Mouse (Mus musculus): ENCODE results near the gene Sept8. TPM values are rescaled to one million over a fixed set of nuclear protein-coding genes. Genes with fewer than 3 reads are reported as not detected.
A peak's percentile ranks its signal among the peaks of the same experiment; 100 is the strongest.
"Not testable (repeated sequence)": the region's sequence is repeated elsewhere in the genome, so short reads cannot be mapped to it uniquely, and the experiment has no call there.

Gene Sept8
- total RNA-seq, 4 experiments from 2014 or later = 248 to 260 (median 255) TPM

DNA sequence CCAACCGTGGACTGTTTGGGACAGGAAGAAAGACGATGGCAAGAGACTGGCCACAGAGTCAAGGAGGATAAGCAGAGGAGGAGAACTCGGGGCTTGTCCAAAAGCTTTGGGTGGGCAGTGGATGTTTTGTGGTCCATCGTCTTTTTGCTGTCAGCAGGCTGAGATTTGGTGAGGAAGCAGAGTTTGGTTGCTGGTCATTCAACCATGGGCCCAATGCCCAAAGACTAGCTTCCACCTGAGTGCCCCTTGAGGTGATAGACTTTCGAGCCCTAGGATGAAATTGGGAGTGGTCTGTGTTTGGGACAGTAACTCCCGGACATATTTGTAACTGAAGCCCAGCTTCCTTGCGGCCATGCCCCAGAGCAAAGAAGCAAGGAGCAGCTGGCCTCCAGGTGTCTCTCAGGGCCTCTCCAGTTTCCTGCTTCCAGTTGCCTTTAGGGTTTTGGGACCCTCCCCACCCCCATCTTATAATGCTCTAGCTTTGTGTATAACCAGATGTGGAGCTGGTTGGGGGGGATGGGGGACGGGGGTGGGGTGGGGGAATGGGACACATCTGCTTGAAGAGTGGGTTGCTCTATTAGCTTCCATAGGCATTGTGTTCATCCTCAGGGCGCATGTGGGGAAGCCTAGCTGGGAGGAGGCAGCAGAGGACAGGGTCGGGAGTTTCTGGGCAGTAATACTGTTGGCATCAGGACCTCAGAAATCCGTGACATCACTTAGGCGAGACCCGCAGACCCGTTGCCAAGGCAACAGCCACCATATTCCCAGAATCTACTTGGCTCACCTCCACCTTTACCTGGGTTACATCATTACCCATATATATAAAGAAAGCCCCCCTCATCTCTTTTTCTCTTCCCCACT, 4.7 kb downstream of the Sept8 start:
- DNase-seq (ENCODE audit: low spot score in 2 of 2) = no peak

DNA sequence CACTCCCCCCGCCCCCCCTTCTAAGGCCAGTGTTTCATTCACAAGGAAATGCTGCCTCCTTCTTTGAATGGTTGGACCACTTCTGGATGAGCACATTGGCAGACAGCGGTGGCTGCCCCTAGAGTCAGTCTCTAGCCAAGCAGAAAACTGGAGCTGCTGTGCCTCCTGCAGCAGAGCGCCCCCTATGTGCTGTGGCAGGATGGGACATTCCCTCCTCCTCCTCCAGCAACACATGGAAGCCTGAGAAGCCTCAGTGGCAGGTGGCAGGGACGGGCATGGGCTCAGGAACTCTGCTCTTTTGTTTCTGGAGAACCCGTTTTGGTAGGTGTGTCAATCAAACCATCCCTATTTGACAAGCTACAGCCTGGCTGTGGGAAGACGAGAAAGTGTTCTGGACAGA, 5.8 kb downstream of the Sept8 start:
- DNase-seq (ENCODE audit: low spot score in 2 of 2) = no peak

DNA sequence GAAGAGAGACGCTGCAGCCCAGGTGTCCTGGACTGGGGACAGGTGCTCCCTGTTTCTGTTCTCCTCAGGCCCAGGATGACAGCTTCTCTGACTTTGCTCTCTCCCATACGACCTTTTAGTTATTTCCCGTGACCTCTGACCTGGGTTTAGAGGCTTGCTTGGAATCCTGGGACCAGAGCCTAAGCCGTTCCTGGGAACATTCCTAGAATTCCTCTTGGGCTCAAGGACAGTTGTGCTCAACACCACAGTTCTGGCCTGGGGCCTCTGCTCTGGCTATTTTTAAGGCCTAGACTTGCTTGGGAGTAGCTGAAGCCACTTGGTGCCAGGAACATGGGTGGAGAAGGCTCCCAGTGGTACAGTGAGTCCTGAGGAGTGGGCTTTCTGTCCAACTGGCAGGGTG, 6.4 kb downstream of the Sept8 start:
- DNase-seq (ENCODE audit: low spot score in 2 of 2) = no peak

DNA sequence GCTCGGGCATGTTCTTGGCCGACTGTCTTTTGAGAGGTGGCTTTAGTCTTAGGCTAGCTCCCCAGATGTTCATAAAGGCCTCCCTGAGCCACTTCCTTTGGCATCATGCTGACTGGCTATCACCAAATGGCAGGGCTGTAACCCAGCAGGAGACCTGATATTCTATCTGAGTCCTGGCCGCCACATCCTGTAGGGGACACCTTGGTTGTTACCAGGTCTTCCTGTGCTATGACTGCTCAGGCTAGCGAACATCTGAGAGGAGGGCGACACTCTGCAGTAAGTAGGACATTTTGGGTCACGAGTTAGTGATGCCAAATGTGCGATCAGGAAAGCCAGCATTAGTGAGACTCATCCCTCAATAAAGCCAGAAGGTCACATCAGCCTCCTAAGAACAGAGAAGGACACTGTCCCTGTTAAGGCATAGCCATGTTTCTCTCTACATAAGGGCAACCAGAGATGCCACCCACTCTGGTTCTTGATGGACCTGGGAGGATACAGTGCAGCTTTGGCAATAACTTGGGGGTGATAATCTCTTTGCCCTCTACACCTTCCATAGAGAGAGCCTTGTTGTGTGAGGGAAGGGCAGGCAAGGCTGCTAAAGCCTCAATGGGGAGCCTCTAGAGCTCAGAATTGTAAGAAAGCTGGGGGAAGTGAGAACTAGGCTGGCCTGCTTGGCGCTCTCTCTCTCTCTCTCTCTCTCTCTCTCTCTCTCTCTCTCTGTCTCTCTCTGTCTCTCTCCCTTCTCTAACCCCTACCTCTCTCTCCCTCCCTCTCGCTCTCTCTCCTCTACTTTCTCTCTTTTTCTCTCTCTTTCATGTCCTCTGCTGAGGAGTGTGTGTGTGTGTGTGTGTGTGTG, 9.6 kb downstream of the Sept8 start:
- DNase-seq (ENCODE audit: low spot score in 2 of 2) = no peak

DNA sequence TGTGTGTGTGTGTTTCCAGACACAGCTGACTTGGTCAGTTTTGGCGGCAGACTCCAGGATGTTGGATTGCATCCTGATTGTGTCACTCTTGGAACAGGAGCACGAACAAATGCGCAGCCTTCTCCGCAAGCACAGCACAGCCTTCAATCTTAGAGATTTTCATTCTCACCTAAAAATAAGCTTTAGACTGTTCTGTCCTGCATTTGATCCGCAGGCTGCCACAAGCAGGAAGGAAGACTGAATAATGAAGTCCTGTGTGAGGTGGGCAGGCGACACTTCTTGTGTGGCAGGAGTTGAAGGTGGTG, 10.1 kb downstream of the Sept8 start:
- peak in 1 of 2 experiments; percentile 53 for DNase-seq (ENCODE audit: low spot score in 2 of 2)

DNA sequence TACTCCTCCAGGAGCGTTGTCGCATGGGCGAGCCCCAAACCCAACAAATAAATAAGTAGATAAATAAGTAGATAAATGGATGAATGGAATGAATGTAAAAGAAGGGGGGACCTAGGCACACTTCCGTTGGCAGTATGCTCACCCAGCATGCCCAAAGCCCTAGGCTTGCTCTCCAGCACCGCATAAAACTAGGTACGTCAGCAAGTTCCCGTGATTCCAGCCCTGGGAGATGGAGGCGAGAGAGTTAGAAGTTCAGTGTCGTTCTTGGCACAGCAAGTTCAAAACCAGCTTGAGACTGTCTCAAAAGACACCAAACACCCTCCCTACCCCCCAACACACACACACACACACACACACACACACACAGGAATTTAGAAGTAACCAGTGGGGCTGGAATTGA, 10.9 kb downstream of the Sept8 start:
- DNase-seq (ENCODE audit: low spot score in 2 of 2) = no peak

DNA sequence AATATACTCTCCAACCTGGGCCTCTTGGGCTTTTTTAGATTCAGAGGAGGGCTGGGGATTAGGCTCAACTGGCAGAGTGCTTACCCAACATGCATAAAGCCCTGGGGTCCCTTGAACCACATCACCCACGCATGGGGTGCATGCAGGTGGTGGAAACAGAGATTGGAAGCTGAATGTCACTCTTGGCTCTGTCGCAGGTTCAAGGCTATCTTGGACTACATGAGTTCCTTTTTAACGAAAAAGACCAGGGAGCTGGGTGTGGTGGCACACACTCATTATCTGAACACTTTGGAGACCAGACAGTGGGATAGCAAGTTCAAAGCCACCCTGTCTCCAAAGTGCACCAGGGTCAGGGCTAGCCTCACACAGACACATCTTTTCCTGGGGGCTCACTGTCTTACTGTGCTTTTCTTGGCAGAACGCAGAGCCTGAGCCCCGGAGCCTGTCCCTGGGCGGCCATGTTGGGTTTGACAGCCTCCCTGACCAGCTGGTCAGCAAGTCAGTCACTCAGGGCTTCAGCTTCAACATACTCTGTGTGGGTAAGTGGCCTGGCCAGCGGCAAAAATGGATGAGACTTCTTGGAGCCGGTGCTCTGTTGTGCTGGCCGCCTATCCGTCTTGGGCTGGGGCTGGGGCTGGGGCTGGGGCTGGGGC, 12.6 kb downstream of the Sept8 start:
- no peak for DNase-seq (ENCODE audit: low spot score in 2 of 2)

DNA sequence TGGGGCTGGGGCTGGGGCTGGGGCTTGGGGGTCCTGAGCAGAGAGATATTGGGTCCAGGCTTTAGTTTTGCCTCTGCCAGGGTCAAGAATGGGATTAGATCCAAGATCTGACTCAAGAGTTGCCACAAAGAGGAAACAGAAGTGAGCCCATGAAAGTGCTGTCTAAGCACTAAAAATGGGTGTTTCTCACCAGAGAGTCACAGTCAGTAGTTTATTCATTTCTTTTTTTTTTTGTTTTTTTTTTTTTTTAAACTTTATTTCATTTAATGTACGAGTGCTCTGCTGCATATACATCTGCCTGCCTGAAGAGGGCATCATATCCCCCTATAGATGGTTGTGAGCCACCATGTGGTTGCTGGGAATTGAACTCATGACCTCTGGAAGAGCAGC, 13.2 kb downstream of the Sept8 start:
- no peak for DNase-seq (ENCODE audit: low spot score in 2 of 2)

DNA sequence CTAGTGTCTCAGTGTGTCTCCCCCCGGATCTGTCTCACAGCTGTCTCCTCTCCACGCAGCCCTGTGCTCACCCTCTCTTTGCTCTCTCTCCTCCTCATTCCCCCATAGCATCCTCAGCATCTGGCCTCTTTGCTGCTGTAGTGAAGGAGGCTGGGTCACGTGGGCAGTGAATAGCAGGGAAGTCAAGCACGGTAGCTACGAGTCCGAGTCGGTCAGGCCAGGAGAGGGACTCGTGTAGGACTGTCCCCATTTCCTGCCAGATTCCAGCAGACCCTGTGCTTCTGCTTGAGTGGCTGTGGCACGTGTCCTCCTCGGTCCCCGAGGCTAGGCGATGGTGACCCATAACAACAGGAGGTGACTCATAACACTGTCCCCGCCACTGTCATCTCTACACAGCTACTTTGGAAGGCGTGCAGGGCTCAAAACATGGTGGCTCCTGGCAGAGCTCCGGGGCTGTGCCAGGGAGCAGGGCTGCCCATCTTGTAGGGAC, 20.0 kb downstream of the Sept8 start:
- DNase-seq (ENCODE audit: low spot score in 2 of 2) = no peak

DNA sequence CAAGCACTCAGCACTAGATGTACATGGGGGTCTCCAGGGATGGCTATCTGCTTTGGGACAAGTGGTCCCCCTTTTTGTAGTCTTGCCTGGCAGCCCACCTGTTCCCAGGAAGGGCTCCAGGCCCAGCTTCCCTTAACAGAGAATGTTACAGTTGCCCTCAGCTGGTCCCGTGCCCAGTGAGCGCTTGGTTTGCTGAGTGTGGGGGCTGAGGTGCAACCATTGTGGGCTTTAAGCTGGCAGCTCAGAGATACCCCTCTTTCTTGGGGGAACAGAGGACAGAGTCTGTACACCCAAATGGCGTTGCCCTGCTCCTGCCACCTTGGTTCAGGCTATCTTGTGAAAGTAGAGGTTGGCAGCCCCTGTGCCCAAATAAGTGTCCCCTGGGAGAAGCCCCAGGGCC, 21.3 kb downstream of the Sept8 start:
- no peak for DNase-seq (ENCODE audit: low spot score in 2 of 2)

DNA sequence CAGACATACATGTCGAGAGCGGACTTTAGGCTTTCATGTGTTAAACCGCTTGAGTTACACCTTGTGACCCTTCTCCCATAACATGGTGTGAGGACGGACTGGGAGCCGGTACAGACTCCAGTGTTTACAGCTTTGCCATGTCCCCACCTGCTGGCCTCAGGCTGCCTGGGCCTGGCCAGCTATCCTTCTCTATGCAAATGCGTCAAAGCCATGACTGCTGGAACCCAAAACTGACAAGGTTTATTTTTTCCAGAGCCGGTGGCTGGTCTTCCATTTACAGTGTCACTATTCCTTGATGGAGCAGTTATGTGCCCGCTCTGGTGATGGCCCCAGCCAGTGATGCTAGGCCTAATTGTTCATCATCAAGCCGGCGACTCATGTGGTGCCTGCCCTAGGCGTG, 22.2 kb downstream of the Sept8 start:
- no peak for DNase-seq (ENCODE audit: low spot score in 2 of 2)

DNA sequence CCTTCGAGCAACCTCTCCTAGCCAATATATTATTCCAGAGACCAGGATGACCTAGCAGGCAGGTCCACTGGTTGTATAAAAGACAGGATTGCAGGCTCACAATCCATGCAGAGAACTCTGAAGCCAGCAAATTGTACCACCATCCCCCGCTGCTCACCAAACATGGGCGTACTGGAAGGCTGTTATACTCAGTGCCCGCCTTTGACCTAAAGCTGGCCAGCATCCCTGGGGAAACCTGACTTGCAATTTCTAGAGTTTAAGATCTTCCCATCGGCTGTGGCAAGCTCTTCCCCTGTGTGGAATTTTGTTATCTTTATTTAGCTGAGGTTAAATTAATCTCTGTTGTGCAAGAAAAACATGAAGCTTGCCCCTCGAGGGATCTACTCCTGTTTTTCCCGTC, 24.0 kb downstream of the Sept8 start:
- no peak for DNase-seq (ENCODE audit: low spot score in 2 of 2)

DNA sequence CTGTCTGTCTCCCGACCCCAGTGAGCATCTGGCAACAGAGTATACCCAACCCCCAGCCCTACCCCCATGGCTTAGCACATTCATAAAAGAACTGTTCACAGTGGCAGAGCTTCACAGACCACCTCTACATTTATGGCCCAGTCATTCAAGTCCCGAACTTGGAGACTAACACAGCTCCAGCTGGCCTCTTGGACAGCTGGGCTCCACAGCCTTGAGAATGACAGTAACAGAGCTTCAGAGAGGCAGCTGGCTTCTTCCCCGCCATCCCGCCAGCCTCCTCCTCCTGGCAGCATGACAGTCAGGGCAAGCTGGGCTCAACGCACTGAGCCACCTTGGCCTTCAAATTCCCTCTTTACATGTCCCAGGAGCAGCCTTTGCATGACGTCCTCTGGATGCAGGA, 27.2 kb downstream of the Sept8 start:
- no peak for DNase-seq (ENCODE audit: low spot score in 2 of 2)

DNA sequence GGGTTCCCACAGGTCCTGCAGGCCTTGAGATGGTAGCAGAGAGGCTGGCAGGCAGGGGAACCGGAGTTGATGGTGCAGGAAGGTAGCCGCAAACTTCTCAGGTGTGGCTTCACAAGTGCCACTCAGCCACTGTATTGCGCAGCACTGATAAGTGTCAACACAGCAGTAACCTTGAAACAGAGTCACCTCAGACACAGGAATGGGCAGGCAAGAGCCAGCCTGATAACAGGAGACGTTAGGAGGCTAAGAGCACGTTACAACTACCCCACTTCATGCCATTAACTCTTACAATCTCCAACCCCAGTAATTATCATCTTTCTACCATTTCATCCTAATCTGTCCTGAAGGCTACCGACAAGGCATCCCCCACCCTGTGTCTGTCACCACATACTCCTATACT, 28.5 kb downstream of the Sept8 start:
- no peak for DNase-seq (ENCODE audit: low spot score in 2 of 2)

DNA sequence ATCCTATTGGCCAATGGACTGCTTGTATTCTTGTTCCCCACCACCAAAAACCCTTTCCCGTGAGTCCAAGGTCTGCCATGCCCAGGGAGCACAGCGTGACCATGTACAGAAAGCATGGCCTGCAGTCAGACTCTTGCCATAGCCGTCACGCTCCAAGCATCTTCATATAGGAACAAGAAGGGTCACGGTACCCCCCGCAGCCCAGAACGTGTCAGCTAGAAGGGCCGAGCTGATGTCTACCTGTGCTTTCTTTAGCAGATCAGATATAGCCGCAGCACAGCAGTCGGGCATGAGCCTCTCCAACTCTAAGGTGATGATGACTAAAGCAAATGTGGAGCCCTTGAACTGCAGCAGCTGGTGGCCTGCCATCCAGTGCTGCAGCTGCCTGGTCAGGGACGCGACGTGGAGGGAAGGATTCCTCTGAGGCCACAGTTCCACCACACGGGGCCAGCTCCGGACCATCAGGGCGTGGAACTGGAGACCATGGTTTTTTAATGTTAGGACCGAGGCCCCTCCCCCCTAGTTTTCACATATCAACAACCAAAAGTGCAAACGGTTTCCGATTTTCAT, 29.1 kb downstream of the Sept8 start:
- DNase-seq (ENCODE audit: low spot score in 2 of 2) = no peak

DNA sequence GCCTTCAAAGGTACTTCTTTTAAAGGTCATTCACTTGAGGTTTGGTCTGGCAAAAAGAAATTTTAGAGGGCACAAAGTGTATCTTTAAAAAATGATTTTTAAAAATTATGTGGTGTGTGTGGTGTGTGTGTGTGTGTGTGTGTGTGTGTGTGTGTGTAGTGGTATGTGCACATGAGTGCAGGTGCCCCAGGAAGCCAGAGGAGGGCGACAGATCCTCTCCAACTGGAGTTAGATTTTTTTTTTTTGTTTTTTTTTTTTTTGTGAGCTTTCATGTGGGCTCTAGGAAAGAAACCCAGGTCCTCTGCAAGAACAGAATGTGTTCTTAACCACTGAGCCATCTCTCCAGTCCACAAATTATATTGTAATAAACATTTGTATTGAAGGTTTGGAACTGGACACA, 31.7 kb downstream of the Sept8 start:
- DNase-seq (ENCODE audit: low spot score in 2 of 2) = no peak

DNA sequence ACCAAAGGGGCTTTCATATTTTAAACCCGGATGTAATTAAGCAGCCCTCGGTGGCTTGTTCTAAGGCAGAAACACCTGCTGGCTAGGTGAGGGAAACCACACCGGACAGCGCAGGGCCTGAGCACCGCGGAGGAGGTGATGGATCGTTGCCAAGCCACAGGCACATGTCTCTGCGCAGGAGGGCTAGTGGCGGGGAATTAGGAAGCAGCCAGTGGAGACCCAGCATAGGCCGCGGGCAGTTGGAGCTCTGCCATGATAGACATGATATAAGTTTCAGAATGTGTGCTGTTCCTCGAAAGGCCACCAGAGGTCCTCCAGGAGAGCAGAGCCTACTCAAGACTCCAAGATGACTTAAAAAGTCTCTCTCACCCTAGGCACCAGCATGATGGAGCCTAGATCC, 32.7 kb downstream of the Sept8 start:
- no peak for DNase-seq (ENCODE audit: low spot score in 2 of 2)

DNA sequence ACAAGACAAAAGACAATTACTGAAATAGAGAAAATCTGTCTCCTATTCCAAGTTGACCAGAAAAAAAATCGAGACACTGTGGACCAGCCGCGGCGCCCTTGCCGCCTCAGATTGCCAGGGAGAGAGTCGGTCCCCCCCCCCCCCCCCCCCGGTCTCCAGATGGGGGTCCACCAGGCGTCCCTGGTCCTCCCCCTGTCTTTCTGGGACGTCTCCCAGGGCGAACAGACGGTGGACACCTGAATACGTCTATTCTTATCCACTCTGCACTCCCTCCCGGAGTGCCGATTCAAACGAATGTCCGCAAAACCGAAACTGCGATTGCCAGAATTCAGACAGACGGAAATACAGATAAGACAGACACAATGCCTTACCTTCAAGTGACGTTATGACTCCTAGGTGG, 37.5 kb downstream of the Sept8 start:
- DNase-seq (ENCODE audit: low spot score in 2 of 2) = not testable (repeated sequence)

DNA sequence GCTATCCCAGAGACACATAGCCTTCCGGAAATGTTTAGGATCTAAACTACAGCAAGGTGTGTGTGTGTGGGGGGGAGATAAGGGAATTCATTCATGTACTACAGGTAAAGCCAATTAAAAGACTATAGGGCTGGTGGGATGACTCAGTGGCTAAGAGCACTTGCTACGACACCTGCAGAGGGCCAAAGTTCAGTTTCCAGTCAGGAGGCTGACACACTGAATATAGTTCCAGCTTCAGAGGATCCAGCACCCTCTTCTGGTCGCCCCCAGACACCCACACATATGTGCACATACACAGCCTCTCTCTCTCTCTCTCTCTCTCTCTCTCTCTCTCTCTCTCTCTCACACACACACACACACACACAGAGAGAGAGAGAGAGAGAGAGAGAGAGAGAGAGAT, 38.9 kb downstream of the Sept8 start:
- DNase-seq (ENCODE audit: low spot score in 2 of 2) = not testable (repeated sequence)

DNA sequence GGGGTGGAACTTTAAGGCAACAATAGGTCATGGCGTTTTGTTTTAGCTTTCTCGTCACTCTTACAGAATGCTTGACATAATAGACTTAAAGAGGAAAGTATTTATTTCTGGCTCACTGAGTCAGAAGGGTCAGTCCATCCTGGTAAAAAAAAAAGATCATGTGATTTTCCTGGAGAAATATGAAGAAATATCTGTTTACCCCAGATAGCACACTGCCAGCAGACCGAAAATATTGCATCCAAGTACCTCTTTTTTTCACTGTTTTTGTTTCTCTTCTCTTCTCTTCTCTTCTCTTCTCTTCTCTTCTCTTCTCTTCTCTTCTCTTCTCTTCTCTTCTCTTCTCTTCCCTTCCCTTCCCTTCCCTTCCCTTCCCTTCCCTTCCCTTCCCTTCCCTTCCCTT, 40.9 kb downstream of the Sept8 start:
- not testable (repeated sequence) for DNase-seq (ENCODE audit: low spot score in 2 of 2)

DNA sequence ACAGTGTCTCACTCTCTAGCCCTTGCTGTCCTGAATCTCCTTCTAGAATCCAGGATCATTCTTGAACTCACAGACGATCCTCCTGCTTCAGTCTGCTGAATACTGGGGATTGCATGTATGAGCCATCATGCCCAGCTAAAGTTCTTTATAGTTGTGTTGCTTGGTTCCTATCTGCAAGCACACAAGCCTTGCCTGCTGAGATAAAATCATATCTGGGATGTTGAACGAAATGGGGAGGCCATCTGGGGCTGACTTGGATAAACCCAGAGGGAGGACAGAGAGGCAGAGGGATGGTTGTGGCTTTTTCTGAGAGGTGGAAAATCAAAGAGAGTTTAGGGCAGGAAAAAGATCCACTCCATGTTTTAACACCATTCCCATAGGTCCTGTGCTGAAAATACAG, 42.9 kb downstream of the Sept8 start:
- DNase-seq (ENCODE audit: low spot score in 2 of 2) = no peak

DNA sequence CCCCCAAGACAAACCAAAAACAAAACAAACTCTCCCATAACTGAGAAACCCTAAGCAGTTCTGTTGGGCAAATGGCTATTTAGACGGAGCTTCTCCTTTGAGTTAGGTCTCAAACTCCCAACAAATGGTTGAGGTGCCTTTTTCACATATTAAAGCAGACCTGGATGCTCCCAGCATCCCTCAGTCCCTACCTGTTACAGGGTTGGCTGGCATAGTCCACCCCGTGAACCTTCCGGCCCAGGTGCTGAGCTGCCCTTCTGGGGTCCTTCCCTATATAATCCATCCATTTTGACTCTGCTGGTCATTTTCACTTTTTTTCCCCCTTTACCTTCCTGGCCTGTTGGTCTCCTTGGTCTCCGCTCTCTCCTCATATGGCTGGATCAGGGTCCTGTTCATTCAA, 47.6 kb downstream of the Sept8 start:
- no peak for DNase-seq (ENCODE audit: low spot score in 2 of 2)
